In the genomic region with DNA sequence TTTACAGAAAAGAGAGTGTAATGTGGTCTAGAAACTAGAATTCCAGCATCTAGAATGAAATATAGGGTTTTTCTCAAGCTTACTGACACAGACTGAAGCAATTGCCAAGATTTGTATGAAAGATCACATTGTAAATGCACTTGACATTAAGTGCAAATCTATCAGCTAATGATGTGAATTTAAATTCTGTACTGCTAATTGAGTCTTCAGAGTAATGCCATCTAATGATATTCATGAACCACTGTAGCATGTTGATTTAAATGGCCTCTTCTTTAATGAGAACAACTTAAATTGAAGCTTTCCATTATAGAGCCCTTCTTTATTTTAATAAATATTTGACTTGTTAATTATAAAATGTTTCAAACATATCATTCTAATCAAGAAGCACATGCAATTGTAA, we compare ENCODE assay signal across 20 mouse cellular contexts.
"Had no signal": no experiment of that assay in that cellular context is flagged by ENCODE, and none has a peak within 500 bp of the region (broad histone marks: within the 10 kb centered on the region; RNA-seq: fewer than 3 reads in every experiment).

No protein-coding gene starts in this region.

- H3K27me3 ChIP-seq: limb, embryonic 12.5 days; limb, embryonic 15.5 days; midbrain, embryonic 13.5 days had no signal

- H3K9me3 ChIP-seq: limb, embryonic 12.5 days; limb, embryonic 15.5 days; midbrain, embryonic 13.5 days had no signal

- ATAC-seq: liver, postnatal 0 days; lung, postnatal 0 days; midbrain, embryonic 13.5 days had no signal

- H3K36me3 ChIP-seq: limb, embryonic 12.5 days; limb, embryonic 15.5 days; midbrain, embryonic 13.5 days had no signal

- DNase-seq: kidney, adult 9 months; kidney, postnatal 14 days; kidney, postnatal 4 days; left cerebral cortex, postnatal 4 days; liver, postnatal 0 days; lung, embryonic 14.5 days; right cerebral cortex, adult 18-20 months; right cerebral cortex, postnatal 14 days; right cerebral cortex, postnatal 4 days; thymus, adult 2 months; thymus, postnatal 14 days; thymus, postnatal 4 days had no signal

- H3K27ac ChIP-seq: limb, embryonic 12.5 days; limb, embryonic 15.5 days; liver, embryonic 14.5 days; macrophage; midbrain, embryonic 13.5 days; stomach, postnatal 0 days had no signal

- H3K9ac ChIP-seq: limb, embryonic 12.5 days; limb, embryonic 15.5 days; liver, embryonic 14.5 days; liver, postnatal 0 days; lung, embryonic 14.5 days; midbrain, embryonic 13.5 days had no signal

- H3K4me3 ChIP-seq: limb, embryonic 12.5 days; limb, embryonic 15.5 days; midbrain, embryonic 13.5 days had no signal

- H3K4me1 ChIP-seq: limb, embryonic 12.5 days; limb, embryonic 15.5 days; midbrain, embryonic 13.5 days had no signal

- H3K4me2 ChIP-seq: limb, embryonic 12.5 days; limb, embryonic 15.5 days; liver, embryonic 11.5 days; lung, embryonic 14.5 days; midbrain, embryonic 13.5 days had no signal
